Mouse (Mus musculus) CH12.LX (cell line): ENCODE results near the gene Hist1h4d. TPM values are rescaled to one million over a fixed set of nuclear protein-coding genes. Genes with fewer than 3 reads are reported as not detected.

Source experiments
- DNase-seq: peaks from one replicate; pipeline ENCODE4 v3.0.0-alpha.2; 2013; ENCODE audit errors: extremely low read depth
- H3K27ac ChIP-seq: 2 replicates; pipeline ENCODE4 v1.5.1; 2012; ENCODE audit warnings: low read depth, mild to moderate bottlenecking, control low read depth, moderate library complexity; ENCODE audit not compliant: insufficient read depth
- H3K27me3 ChIP-seq: replicated peaks from 2 replicates; pipeline ENCODE3; 2012; ENCODE audit warnings: inconsistent platforms
- H3K36me3 ChIP-seq, 2 experiments: replicated peaks in 1 of 2; 2 replicates each; pipeline versions ENCODE3 to v1.6.1; 2012; ENCODE audit warnings: inconsistent platforms in 1 of 2, low read length in 1 of 2, mild to moderate bottlenecking in 1 of 2, mixed read lengths in 1 of 2, moderate library complexity in 1 of 2; ENCODE audit not compliant: control insufficient read depth in 1 of 2, insufficient read depth in 1 of 2
- H3K4me1 ChIP-seq, 2 experiments: 2 replicates each; pipeline ENCODE4 v1.6.1; 2012; ENCODE audit warnings: inconsistent platforms in 1 of 2, moderate library complexity in 1 of 2; ENCODE audit not compliant: insufficient read depth in 2 of 2, control insufficient read depth in 1 of 2
- H3K4me2 ChIP-seq: 2 replicates; pipeline ENCODE4 v1.6.1; 2012; ENCODE audit warnings: low read depth, mild to moderate bottlenecking, control low read depth; ENCODE audit not compliant: poor library complexity, insufficient read depth, severe bottlenecking
- H3K4me3 ChIP-seq, 3 experiments: fragments of 150-350 bp in 1 of 3; sonication (generic) in 1 of 3; replicated peaks in 1 of 3; 2 replicates each; pipeline versions ENCODE3 to v1.5.1; 2011 to 2012; ENCODE audit warnings: low read depth in 2 of 3, low read length in 2 of 3, mild to moderate bottlenecking in 2 of 3, moderate library complexity in 2 of 3, control low read depth in 1 of 3, improper control_type of control experiment in 1 of 3, inconsistent platforms in 1 of 3, mixed read lengths in 1 of 3; ENCODE audit not compliant: poor library complexity in 1 of 3
- H3K79me2 ChIP-seq: replicated peaks from 2 replicates; pipeline ENCODE4 v1.6.1; 2012; ENCODE audit warnings: mild to moderate bottlenecking, moderate library complexity; ENCODE audit not compliant: control insufficient read depth, poor library complexity, insufficient read depth, severe bottlenecking; ENCODE audit errors: extremely low read depth
- H3K9ac ChIP-seq: 2 replicates; pipeline ENCODE4 v1.6.1; 2012; ENCODE audit warnings: low read depth, mild to moderate bottlenecking, control low read depth, moderate library complexity; ENCODE audit not compliant: insufficient read depth
- H3K9me3 ChIP-seq: replicated peaks from 2 replicates; pipeline ENCODE3; 2012; ENCODE audit warnings: low read length, inconsistent platforms, mixed read lengths
- BHLHE40 ChIP-seq: IDR thresholded peaks from 2 replicates; pipeline ENCODE4 v1.6.1; 2011; ENCODE audit warnings: mild to moderate bottlenecking, low read depth, low read length, improper control_type of control experiment
- CHD1 ChIP-seq: IDR thresholded peaks from 2 replicates; pipeline ENCODE4 v1.6.1; 2012; ENCODE audit warnings: low read depth, low read length, improper control_type of control experiment, inconsistent platforms
- CHD2 ChIP-seq: IDR thresholded peaks from 2 replicates; pipeline ENCODE4 v1.6.1; 2011; ENCODE audit warnings: low read length, improper control_type of control experiment
- EP300 ChIP-seq: IDR thresholded peaks from 2 replicates; pipeline ENCODE4 v1.6.1; 2011; ENCODE audit warnings: low read length, improper control_type of control experiment
- MAFK ChIP-seq: IDR thresholded peaks from 2 replicates; pipeline ENCODE4 v1.6.1; 2011; ENCODE audit warnings: low read length, improper control_type of control experiment; ENCODE audit not compliant: insufficient replicate concordance
- MAX ChIP-seq: IDR thresholded peaks from 2 replicates; pipeline ENCODE4 v1.6.1; 2011; ENCODE audit warnings: low read length, improper control_type of control experiment
- MEF2A ChIP-seq: IDR thresholded peaks from 2 replicates; pipeline ENCODE4 v1.6.1; 2014; ENCODE audit warnings: low read depth, mild to moderate bottlenecking, inconsistent platforms, low read length, improper control_type of control experiment, borderline replicate concordance
- MYC ChIP-seq: IDR thresholded peaks from 2 replicates; pipeline ENCODE4 v1.6.1; 2011; ENCODE audit warnings: low read depth, mild to moderate bottlenecking, improper control_type of control experiment, low read length
- NELFE ChIP-seq: IDR thresholded peaks from 2 replicates; pipeline ENCODE4 v1.6.1; 2011; ENCODE audit warnings: low read depth, low read length, improper control_type of control experiment
- NRF1 ChIP-seq: IDR thresholded peaks from 2 replicates; pipeline ENCODE4 v1.6.1; 2014; ENCODE audit warnings: low read depth, mild to moderate bottlenecking, inconsistent platforms, low read length, improper control_type of control experiment, moderate library complexity
- PAX5 ChIP-seq: IDR thresholded peaks from 2 replicates; pipeline ENCODE4 v1.6.1; 2012; ENCODE audit warnings: low read length, inconsistent platforms, mixed read lengths
- POLR2A ChIP-seq: IDR thresholded peaks from 2 replicates; pipeline ENCODE4 v1.6.1; 2011; ENCODE audit warnings: low read depth, mild to moderate bottlenecking, improper control_type of control experiment, low read length
- POLR2AphosphoS2 ChIP-seq: IDR thresholded peaks from 2 replicates; pipeline ENCODE4 v1.6.1; 2011; ENCODE audit warnings: low read depth, low read length, improper control_type of control experiment
- RCOR1 ChIP-seq: conservative IDR thresholded peaks from 2 replicates; pipeline ENCODE4 v1.6.1; 2012; ENCODE audit warnings: low read depth, mild to moderate bottlenecking, inconsistent platforms, low read length, improper control_type of control experiment
- SMC3 ChIP-seq: IDR thresholded peaks from 2 replicates; pipeline ENCODE4 v1.6.1; 2011; ENCODE audit warnings: low read depth, low read length, improper control_type of control experiment
- TBP ChIP-seq: conservative IDR thresholded peaks from 2 replicates; pipeline ENCODE4 v1.6.1; 2011; ENCODE audit warnings: low read depth, low read length, improper control_type of control experiment
- TCF12 ChIP-seq: IDR thresholded peaks from 2 replicates; pipeline ENCODE4 v1.6.1; 2014; ENCODE audit warnings: low read depth, mild to moderate bottlenecking, inconsistent platforms, low read length, improper control_type of control experiment
- UBTF ChIP-seq: IDR thresholded peaks from 2 replicates; pipeline ENCODE4 v1.6.1; 2012; ENCODE audit warnings: low read depth, mild to moderate bottlenecking, inconsistent platforms, low read length, improper control_type of control experiment, moderate library complexity
- USF2 ChIP-seq: conservative IDR thresholded peaks from 2 replicates; pipeline ENCODE4 v1.6.1; 2011; ENCODE audit warnings: low read depth, low read length, improper control_type of control experiment
- ZC3H11A ChIP-seq: IDR thresholded peaks from 2 replicates; pipeline ENCODE4 v1.6.1; 2012; ENCODE audit warnings: low read depth, mild to moderate bottlenecking, inconsistent platforms, low read length, improper control_type of control experiment
- ZMIZ1 ChIP-seq: IDR thresholded peaks from 2 replicates; pipeline ENCODE4 v1.6.1; 2012; ENCODE audit warnings: low read depth, mild to moderate bottlenecking, inconsistent platforms, low read length, improper control_type of control experiment
- dilution Hi-C: fragments of 300-500 bp; cut with MboI; formaldehyde crosslinking; loops from 2 replicates; pipeline ENCODE4 v1.14.3; 2020; ENCODE audit warnings: low sequenced_read_pairs; ENCODE audit not compliant: extremely low pct_unique_long_range_greater_than_20kb, extremely low pct_ligation_motif_present
- in situ Hi-C: fragments of 300-500 bp; cut with MboI; formaldehyde crosslinking; loops from 3 replicates; pipeline ENCODE4 v1.14.3; 2019; ENCODE audit warnings: low sequenced_read_pairs, low pct_ligation_motif_present, low pct_unique_long_range_greater_than_20kb, mixed read lengths
- polyA plus RNA-seq: library from polyadenylated mRNA; unstranded; fragments of >175 nt; gene quantifications from 2 replicates; pipeline ENCODE4 v1.2.1, GENCODE M21; 2012; ENCODE audit warnings: low read depth; ENCODE audit not compliant: insufficient read length
- total RNA-seq, 2 experiments: library from RNA; depleted of rRNA; stranded (reverse); fragments of 300-350 nt in 1 of 2; fragments of >200 nt in 1 of 2; gene quantifications; 2 replicates each; pipeline ENCODE4 v1.2.3; 2012 to 2014

The Hist1h4d gene
- total and polyA plus RNA-seq, 3 experiments, result 6.7 to 1,831 (median 27.7) TPM

DNA sequence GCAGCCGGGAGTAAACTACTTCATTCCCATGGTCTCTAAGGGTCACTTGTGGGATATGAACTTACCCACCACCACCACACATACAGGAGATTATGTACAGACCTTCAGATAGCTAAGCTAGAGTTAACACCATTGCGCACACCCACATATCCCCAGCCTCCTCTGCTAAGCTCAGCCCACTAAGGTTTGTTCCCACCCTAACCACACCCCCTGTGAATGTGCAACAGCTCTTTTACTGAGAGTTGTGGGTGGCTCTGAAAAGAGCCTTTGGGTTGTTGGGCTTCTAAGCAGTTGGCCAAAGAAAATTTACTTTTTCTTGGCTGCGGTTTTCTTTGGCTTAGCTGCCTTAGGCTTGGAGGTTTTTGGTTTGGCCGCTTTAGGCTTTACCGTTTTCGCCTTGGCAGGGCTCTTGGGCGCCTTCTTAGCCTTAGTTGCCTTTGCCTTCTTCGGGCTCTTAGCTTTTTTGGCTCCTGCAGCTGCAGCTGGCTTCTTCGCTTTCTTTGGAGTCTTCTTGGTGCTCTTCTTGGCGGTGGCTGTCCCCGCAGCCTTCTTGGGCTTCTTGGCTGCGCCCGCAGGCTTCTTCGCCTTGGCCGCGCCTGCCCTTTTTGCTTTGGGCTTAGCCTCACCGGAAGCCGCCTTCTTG, 40.3 kb downstream of the Hist1h4d start:
- Histone ChIP-seq H3K9ac (peak overlapping the region; percentile 69), H3K4me1 (peaks cover 0 to 12% of the 10 kb centered on the region in 2 experiments; a peak in 3 of 4 replicates), H3K27me3 (no peaks in the 10 kb centered on the region), H3K4me2 (peak overlapping the region; percentile 23), H3K36me3 (no peaks in the 10 kb centered on the region), H3K27ac (peak overlapping the region; percentile 98), H3K79me2 (peaks cover 8% of the 10 kb centered on the region; the same call in 1 of the 2 replicates), H3K4me3 (peak overlapping the region; percentile 50 to 61 (median 55)), H3K9me3 (no peaks in the 10 kb centered on the region)
- peak; percentile 93 for DNase-seq
- in situ Hi-C loops (no loop called here), dilution Hi-C loops (no loop called here)
- TF ChIP-seq MYC, result no peak
- TF ChIP-seq POLR2AphosphoS2, result peak; percentile 99
- TF ChIP-seq SMC3, result peak; percentile 42
- peak; percentile 95 for TF ChIP-seq POLR2A
- peak; percentile 98 for TF ChIP-seq ZMIZ1
- no peak; the same call in 1 of the 2 replicates for TF ChIP-seq ZC3H11A
- TF ChIP-seq USF2, result peak; percentile 35; the same call in 1 of the 2 replicates
- TF ChIP-seq CHD1, result peak; percentile 97
- TF ChIP-seq UBTF, result peak; percentile 99; the same call in 1 of the 2 replicates
- TF ChIP-seq TBP, result no peak
- 0 out of 2 replicates have a peak, but pooled peaks have one; percentile 61 for TF ChIP-seq NELFE
- TF ChIP-seq MEF2A, result peak; percentile 50; the same call in 1 of the 2 replicates
- TF ChIP-seq CHD2, result peak; percentile 88
- TF ChIP-seq TCF12, result peak; percentile 58; the same call in 1 of the 2 replicates
- TF ChIP-seq MAFK, result peak; percentile 9; the same call in 1 of the 2 replicates
- peak; percentile 85 for TF ChIP-seq RCOR1
- no peak for TF ChIP-seq PAX5
- TF ChIP-seq EP300, result no peak
- TF ChIP-seq NRF1, result 0 out of 2 replicates have a peak, but pooled peaks have one; percentile 20
- TF ChIP-seq MAX, result 0 out of 2 replicates have a peak, but pooled peaks have one; percentile 21
- TF ChIP-seq BHLHE40, result no peak
